Mouse (Mus musculus) MEL (cell line): Measurements from ENCODE around the gene Klhl31.

Experiments
- CTCF ChIP-seq, 3 experiments: IDR thresholded peaks in 2 of 3; conservative IDR thresholded peaks in 1 of 3; 2 replicates each; pipeline ENCODE4 v1.5.1; 2011 to 2012; ENCODE audit warnings: low read length in 3 of 3, low read depth in 2 of 3, mild to moderate bottlenecking in 2 of 3, improper control_type of control experiment in 1 of 3, inconsistent platforms in 1 of 3, mixed read lengths in 1 of 3, moderate library complexity in 1 of 3; ENCODE audit not compliant: control insufficient read depth in 1 of 3, insufficient read depth in 1 of 3, poor library complexity in 1 of 3, severe bottlenecking in 1 of 3
- E2F4 ChIP-seq: IDR thresholded peaks from 2 replicates; pipeline ENCODE4 v1.6.1; 2011; ENCODE audit warnings: low read depth, low read length, improper control_type of control experiment, borderline replicate concordance
- GABPA ChIP-seq: IDR thresholded peaks from 2 replicates; pipeline ENCODE4 v1.6.1; 2012; ENCODE audit warnings: low read depth, mild to moderate bottlenecking, inconsistent platforms, low read length, improper control_type of control experiment, moderate library complexity
- GATA1 ChIP-seq: IDR thresholded peaks from 2 replicates; pipeline ENCODE4 v1.6.1; 2011; ENCODE audit warnings: low read depth, low read length, improper control_type of control experiment
- HCFC1 ChIP-seq: IDR thresholded peaks from 2 replicates; pipeline ENCODE4 v1.6.1; 2012; ENCODE audit warnings: low read depth, mild to moderate bottlenecking, inconsistent platforms, low read length, improper control_type of control experiment, moderate library complexity
- KAT2A ChIP-seq: conservative IDR thresholded peaks from 2 replicates; pipeline ENCODE4 v1.6.1; 2012; ENCODE audit warnings: low read depth, low read length, improper control_type of control experiment, inconsistent platforms
- MAX ChIP-seq: IDR thresholded peaks from 2 replicates; pipeline ENCODE4 v1.6.1; 2011; ENCODE audit warnings: low read length, improper control_type of control experiment
- POLR2A ChIP-seq, 2 experiments: IDR thresholded peaks; 2 replicates each; pipeline ENCODE4 v1.6.1; 2011 to 2012; ENCODE audit warnings: low read length in 2 of 2, mild to moderate bottlenecking in 2 of 2, control low read depth in 1 of 2, improper control_type of control experiment in 1 of 2, low read depth in 1 of 2, moderate library complexity in 1 of 2; ENCODE audit not compliant: control insufficient read depth in 1 of 2, insufficient read depth in 1 of 2, poor library complexity in 1 of 2
- POLR2AphosphoS2 ChIP-seq: IDR thresholded peaks from 2 replicates; pipeline ENCODE4 v1.6.1; 2011; ENCODE audit warnings: low read length, improper control_type of control experiment
- TAL1 ChIP-seq: IDR thresholded peaks from 2 replicates; pipeline ENCODE4 v1.6.1; 2012; ENCODE audit warnings: mild to moderate bottlenecking, inconsistent platforms, low read length, moderate library complexity, mixed read lengths
- TCF12 ChIP-seq: IDR thresholded peaks from 2 replicates; pipeline ENCODE4 v1.6.1; 2014; ENCODE audit warnings: low read depth, mild to moderate bottlenecking, inconsistent platforms, low read length, improper control_type of control experiment, moderate library complexity
- USF2 ChIP-seq, 2 experiments: IDR thresholded peaks; 2 replicates each; pipeline ENCODE4 v1.6.1; 2011 to 2012; ENCODE audit warnings: improper control_type of control experiment in 2 of 2, low read length in 2 of 2, borderline replicate concordance in 1 of 2, inconsistent platforms in 1 of 2, low read depth in 1 of 2, mild to moderate bottlenecking in 1 of 2; ENCODE audit not compliant: insufficient read depth in 1 of 2

- TF ChIP-seq USF2 (IDR thresholded peaks at IDR 0.05; ENCODE audit: borderline replicate concordance in 1 of 2, insufficient read depth in 1 of 2, low read depth in 1 of 2, low read length in 2 of 2) (no peak), GATA1 (no peak), CTCF (IDR thresholded peaks at IDR 0.05 in 2 of 3, conservative IDR thresholded peaks at IDR 0.05 in 1 of 3; ENCODE audit: control insufficient read depth in 1 of 3, insufficient read depth in 1 of 3, low read depth in 2 of 3, low read length in 3 of 3, poor library complexity in 1 of 3, severe bottlenecking in 1 of 3) (no peak), GABPA (no peak), KAT2A (no peak), E2F4 (no peak), HCFC1 (no peak), TCF12 (no peak), POLR2A (IDR thresholded peaks at IDR 0.05; ENCODE audit: control insufficient read depth in 1 of 2, insufficient read depth in 1 of 2, low read depth in 1 of 2, low read length in 2 of 2, poor library complexity in 1 of 2) (no peak), MAX (no peak), POLR2AphosphoS2 (no peak), TAL1 (no peak)
Observed at GRCm38 (mm10) chr9:77651847-77652246, 15.5 kb downstream of the Klhl31 start.
